Comparison of ENCODE assay signal across 12 mouse cellular contexts in genomic region chr8:127753793-127754565, GRCm38 (mm10).
DNase-seq lines count a peak whose midpoint lies in the region; ATAC-seq lines count a peak whose summit lies in the region.
"Had no signal": no experiment of that assay in that cellular context is flagged by ENCODE, and none has a peak within 500 bp of the region (broad histone marks: within the 10 kb centered on the region; RNA-seq: fewer than 3 reads in every experiment).

No protein-coding gene starts in this region.

- no peak for DNase-seq in embryonic facial prominence, embryonic 11.5 days (ENCODE audit: low spot score)
- no peak for DNase-seq in embryonic facial prominence, embryonic 10.5 days (ENCODE audit: low spot score)
- DNase-seq in testis, postnatal 10 days (ENCODE audit: low spot score), result peak; percentile 60
- DNase-seq in testis, postnatal 14 days (ENCODE audit: low spot score), result no peak
- peak; percentile 58 to 64 for DNase-seq in kidney, postnatal 4 days
- DNase-seq in thymus, adult 18-20 months, result no peak
- DNase-seq in urinary bladder, postnatal 25 days (ENCODE audit: low spot score), result no peak

- H3K27ac ChIP-seq in embryonic facial prominence, embryonic 11.5 days (replicated peaks; ENCODE audit: low read depth, low read length), result no peak overlapping the region
- no peak overlapping the region for H3K27ac ChIP-seq in embryonic facial prominence, embryonic 10.5 days (replicated peaks)
- no peak overlapping the region for H3K27ac ChIP-seq in midbrain, embryonic 15.5 days
- H3K27ac ChIP-seq: hindbrain, embryonic 15.5 days; left cerebral cortex, adult 2 months; midbrain, embryonic 12.5 days; stomach, embryonic 15.5 days had no signal

- ATAC-seq in embryonic facial prominence, embryonic 11.5 days (replicated peaks; ENCODE audit: insufficient number of reproducible peaks, low FRiP score, low TSS enrichment, low read depth), result peak; percentile 44; the same call in 1 of the 2 replicates
- ATAC-seq in midbrain, embryonic 15.5 days (replicated peaks), result no peak

- no peaks in the 10 kb centered on the region for H3K4me1 ChIP-seq in embryonic facial prominence, embryonic 11.5 days (ENCODE audit: control insufficient read depth, insufficient read depth, low read length)
- H3K4me1 ChIP-seq in embryonic facial prominence, embryonic 10.5 days, result peaks cover 12% of the 10 kb centered on the region
- H3K4me1 ChIP-seq in midbrain, embryonic 15.5 days, result no peaks in the 10 kb centered on the region
- H3K4me1 ChIP-seq: hindbrain, embryonic 15.5 days; midbrain, embryonic 12.5 days; stomach, embryonic 15.5 days had no signal

- H3K27me3 ChIP-seq in embryonic facial prominence, embryonic 11.5 days (ENCODE audit: control insufficient read depth, insufficient read depth, low read length), result no peaks in the 10 kb centered on the region
- no peaks in the 10 kb centered on the region for H3K27me3 ChIP-seq in embryonic facial prominence, embryonic 10.5 days (replicated peaks; ENCODE audit: low read depth, poor library complexity, severe bottlenecking)
- no peaks in the 10 kb centered on the region for H3K27me3 ChIP-seq in midbrain, embryonic 15.5 days (replicated peaks)
- H3K27me3 ChIP-seq: hindbrain, embryonic 15.5 days; midbrain, embryonic 12.5 days; stomach, embryonic 15.5 days had no signal

- no peaks in the 10 kb centered on the region for H3K36me3 ChIP-seq in embryonic facial prominence, embryonic 11.5 days (replicated peaks; ENCODE audit: control insufficient read depth, insufficient read depth, low read depth, low read length)
- H3K36me3 ChIP-seq in embryonic facial prominence, embryonic 10.5 days (replicated peaks), result no peaks in the 10 kb centered on the region
- no peaks in the 10 kb centered on the region for H3K36me3 ChIP-seq in midbrain, embryonic 15.5 days (replicated peaks)
- H3K36me3 ChIP-seq: hindbrain, embryonic 15.5 days; midbrain, embryonic 12.5 days; stomach, embryonic 15.5 days had no signal

- no peak overlapping the region for H3K4me3 ChIP-seq in embryonic facial prominence, embryonic 11.5 days (ENCODE audit: low read depth, low read length)
- no peak overlapping the region for H3K4me3 ChIP-seq in embryonic facial prominence, embryonic 10.5 days
- H3K4me3 ChIP-seq in midbrain, embryonic 15.5 days, result no peak overlapping the region
- H3K4me3 ChIP-seq: hindbrain, embryonic 15.5 days; left cerebral cortex, adult 2 months; midbrain, embryonic 12.5 days; stomach, embryonic 15.5 days had no signal

- H3K9ac ChIP-seq in embryonic facial prominence, embryonic 11.5 days (replicated peaks; ENCODE audit: low read length), result no peak overlapping the region
- no peak overlapping the region for H3K9ac ChIP-seq in midbrain, embryonic 15.5 days
- H3K9ac ChIP-seq: hindbrain, embryonic 15.5 days; midbrain, embryonic 12.5 days; stomach, embryonic 15.5 days had no signal

- H3K4me2 ChIP-seq in embryonic facial prominence, embryonic 11.5 days (ENCODE audit: low read depth, low read length), result no peak overlapping the region
- no peak overlapping the region for H3K4me2 ChIP-seq in midbrain, embryonic 15.5 days
- H3K4me2 ChIP-seq: hindbrain, embryonic 15.5 days; midbrain, embryonic 12.5 days; stomach, embryonic 15.5 days had no signal

- 92% methylated on average over 5 of the region's 5 CpGs for WGBS in embryonic facial prominence, embryonic 11.5 days
- WGBS in embryonic facial prominence, embryonic 10.5 days, result 92% methylated on average over 5 of the region's 5 CpGs
- 90% methylated on average over 5 of the region's 5 CpGs for WGBS in midbrain, embryonic 15.5 days

- H3K9me3 ChIP-seq in embryonic facial prominence, embryonic 11.5 days (replicated peaks; ENCODE audit: control insufficient read depth, low read length), result no peaks in the 10 kb centered on the region
- no peaks in the 10 kb centered on the region for H3K9me3 ChIP-seq in embryonic facial prominence, embryonic 10.5 days
- no peaks in the 10 kb centered on the region for H3K9me3 ChIP-seq in midbrain, embryonic 15.5 days
- H3K9me3 ChIP-seq: hindbrain, embryonic 15.5 days; midbrain, embryonic 12.5 days; stomach, embryonic 15.5 days had no signal

Comparison
In these comparisons a context has a peak if more than half of its experiments do, and no peak if none do; other contexts are left out.
1. DNase-seq: peak in testis, postnatal 10 days (single experiment) and kidney, postnatal 4 days (2 of 2); none in embryonic facial prominence, embryonic 11.5 days (single experiment), embryonic facial prominence, embryonic 10.5 days (single experiment), testis, postnatal 14 days (single experiment), thymus, adult 18-20 months (0 of 2) and urinary bladder, postnatal 25 days (single experiment).